Mouse (Mus musculus) G1E (cell line): ENCODE results near the gene Eif4h.
"Not testable (repeated sequence)": the region's sequence is repeated elsewhere in the genome, so short reads cannot be mapped to it uniquely, and the experiment has no call there.

Experiments
- CTCF ChIP-seq: IDR thresholded peaks from 2 replicates; pipeline ENCODE4 v1.5.1; 2012; ENCODE audit warnings: low read depth, low read length, inconsistent platforms, mixed read lengths
- GATA1 ChIP-seq: IDR thresholded peaks from 2 replicates; pipeline ENCODE4 v1.6.1; 2012; ENCODE audit warnings: borderline replicate concordance, low read length, inconsistent platforms, mixed read lengths
- GATA2 ChIP-seq: IDR thresholded peaks from 2 replicates; pipeline ENCODE4 v1.6.1; 2012; ENCODE audit warnings: low read depth, low read length, inconsistent platforms, borderline replicate concordance
- POLR2AphosphoS5 ChIP-seq: IDR thresholded peaks from 2 replicates; pipeline ENCODE4 v1.6.1; 2012; ENCODE audit warnings: low read depth, low read length, inconsistent platforms; ENCODE audit not compliant: insufficient replicate concordance
- TAL1 ChIP-seq: conservative IDR thresholded peaks from 2 replicates; pipeline ENCODE4 v1.6.1; 2012; ENCODE audit warnings: low read depth, low read length, inconsistent platforms, mixed read lengths

DNA sequence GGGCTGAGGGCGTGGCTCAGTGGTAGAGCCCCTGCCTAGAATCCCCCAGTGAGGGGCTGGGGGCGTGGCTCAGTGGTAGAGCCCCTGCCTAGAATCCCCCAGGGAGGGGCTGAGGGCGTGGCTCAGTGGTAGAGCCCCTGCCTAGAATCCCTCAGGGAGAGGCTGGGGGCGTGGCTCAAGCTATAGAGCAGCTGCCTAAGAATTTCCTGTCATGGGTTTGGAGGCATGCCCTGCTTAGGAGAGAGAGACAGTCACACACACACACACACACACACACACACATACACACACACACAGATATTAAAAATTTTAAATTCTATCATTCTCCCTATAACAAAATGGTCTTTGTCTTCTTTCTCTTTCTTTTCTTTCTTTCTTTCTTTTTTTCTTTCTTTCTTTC is 9.7 kb upstream of the Eif4h start:
- not testable (repeated sequence) for TF ChIP-seq CTCF, TAL1, GATA2, GATA1, POLR2AphosphoS5
